Mouse (Mus musculus) Muller cell, postnatal 12 days (primary cell): ENCODE results near the gene Sumf1.
A peak's percentile ranks its signal among the peaks of the same experiment; 100 is the strongest.

ENCODE experiments used
- DNase-seq: peaks from one replicate; pipeline ENCODE4 v3.0.0-alpha.2; 2015; ENCODE audit errors: inconsistent ontology term

Gene Sumf1

DNA sequence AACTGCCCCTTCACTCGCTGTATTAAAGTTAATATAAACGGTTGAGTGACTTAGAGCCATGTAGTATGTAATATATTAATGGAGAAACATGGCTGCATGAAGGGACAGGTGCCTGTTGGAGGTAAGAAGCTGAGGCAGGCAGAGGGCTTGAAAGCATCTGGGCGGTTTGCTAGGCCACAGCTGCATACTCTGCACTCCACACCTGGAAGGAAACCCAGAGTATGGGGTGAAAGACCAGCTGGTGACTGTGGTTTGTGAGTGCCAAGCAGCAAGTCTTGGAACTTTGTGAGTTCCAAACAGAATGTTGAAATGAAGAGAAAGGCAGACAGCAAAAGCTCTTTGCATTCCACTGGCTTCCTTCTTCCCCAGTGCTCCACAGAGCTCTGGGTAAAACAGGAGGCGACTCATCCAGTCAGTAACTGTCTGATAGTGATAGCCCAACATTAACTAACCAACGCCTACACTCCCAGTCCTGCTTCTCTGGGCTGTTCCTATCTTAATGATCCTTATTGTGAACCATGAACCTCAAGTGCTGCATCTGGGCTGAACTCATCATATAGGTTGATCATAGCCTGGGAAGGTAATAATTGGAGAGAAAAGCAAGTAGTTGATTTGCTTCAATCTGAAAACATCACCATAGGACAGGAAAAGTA lies 21.7 kb upstream of the Sumf1 start:
- no peak for DNase-seq

DNA sequence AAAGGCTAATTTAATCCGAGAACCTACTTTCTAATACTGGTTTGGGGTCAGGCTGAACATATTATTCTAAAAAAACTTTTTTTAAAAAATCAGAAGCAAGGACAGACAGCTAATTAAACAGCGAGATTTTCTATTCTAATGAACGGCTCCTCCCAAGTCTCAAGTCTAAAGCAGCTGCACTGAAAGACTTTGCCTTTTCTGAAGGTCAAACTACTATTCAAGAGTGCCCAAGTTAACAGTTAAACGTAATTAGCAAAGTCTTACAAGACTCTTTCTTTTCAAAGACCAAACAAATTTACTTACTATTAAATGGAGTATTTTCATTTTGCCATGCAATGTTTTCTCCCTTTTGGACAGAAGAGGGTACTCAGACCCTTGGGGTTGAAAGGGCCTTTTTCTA lies 20.8 kb upstream of the Sumf1 start:
- DNase-seq, result no peak

DNA sequence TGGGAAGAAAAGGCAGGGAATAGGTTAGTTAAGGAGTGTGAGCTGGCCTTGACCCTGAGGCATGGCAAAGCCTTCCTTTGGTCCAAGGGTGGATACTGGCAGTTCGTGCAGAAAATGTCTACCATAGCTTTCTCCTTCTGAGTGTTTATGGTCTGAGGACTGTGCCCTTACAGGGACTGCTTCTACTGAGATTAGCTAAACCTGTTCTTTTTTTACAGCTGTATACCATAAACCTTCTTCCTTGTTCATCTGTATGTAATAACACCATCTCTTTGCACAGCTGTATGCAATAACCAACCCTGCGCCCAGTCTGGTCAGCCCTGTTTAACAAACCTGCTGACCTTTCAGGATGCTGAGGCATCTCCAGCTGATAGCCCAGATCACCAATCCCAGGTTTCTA lies 18.9 kb upstream of the Sumf1 start:
- DNase-seq, result no peak

DNA sequence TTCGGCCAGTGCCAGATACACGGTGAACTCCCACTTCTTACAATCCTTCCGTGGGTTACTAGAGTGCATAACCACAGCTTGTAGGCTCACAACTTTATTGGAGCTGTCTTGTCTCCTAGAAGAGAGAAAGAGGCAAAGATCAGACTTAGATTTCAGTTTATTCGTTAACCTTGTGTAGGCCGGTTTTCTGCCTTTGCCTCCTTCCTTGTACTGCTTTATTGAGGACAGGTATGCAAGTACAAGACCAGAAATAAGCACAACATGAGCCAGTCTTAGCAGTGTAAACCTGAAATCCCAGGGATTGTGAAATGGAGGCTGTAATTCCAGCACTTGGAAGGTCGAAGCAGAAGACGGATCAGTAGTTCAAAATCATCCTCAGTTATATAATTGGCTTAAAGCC lies 12.9 kb upstream of the Sumf1 start:
- DNase-seq, result no peak

DNA sequence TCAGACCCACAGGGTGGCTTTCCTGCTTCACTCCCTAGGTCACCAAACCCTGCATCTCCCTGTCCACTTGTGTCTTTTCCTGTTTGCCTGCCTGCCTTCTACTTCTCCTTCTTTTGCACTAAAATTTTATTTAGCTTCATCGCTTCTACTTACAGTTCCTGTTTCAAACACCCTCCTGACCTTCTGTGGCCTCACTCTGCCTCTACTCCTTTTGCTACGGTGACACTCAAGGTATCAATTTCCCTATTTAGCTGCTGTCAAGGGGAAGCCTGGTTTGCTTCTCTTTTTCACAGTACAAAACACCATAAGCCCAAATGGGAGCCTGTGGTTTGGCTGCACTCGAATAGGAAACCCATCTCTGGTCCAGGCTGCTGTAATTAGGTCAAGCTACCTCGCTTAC lies 11.7 kb upstream of the Sumf1 start:
- DNase-seq, result no peak

DNA sequence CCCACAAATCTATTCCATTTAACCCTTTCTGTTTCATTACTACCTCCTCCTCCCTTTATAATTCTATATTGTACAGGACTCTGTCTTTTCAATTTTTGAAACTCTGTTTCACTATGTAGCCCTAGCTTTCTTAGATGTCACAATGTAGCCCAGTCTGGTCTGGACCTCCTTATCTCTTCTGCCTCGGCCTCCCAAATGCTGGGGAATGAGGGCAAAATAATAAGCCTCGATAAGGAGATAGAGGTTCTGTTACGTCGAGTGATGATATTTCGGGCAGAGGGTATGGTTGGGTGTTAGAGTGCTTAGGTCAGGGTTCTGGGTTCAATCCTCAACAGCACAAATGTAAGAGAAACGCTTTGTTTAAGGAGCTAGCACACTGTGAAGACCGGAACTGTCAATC lies 11.3 kb upstream of the Sumf1 start:
- DNase-seq, result no peak

DNA sequence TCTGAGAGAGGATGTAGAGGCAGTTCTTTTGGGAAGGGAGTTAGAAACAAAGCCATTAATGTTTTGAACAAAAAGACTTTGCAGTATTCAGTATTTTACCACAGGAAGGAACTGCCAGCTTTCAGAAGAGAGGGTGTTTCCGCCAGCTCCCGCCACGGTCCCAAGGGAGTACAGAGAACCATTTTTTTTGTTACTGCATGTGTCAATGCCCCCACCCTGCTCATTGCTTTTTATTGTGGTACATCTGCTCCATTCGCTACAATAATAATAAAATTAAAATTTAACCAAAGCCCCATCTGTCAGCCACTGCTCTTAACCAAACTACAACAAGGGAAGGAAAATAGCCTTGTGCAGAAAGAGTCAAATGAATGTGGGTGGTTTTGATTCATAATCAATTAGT lies 7.2 kb upstream of the Sumf1 start:
- no peak for DNase-seq

DNA sequence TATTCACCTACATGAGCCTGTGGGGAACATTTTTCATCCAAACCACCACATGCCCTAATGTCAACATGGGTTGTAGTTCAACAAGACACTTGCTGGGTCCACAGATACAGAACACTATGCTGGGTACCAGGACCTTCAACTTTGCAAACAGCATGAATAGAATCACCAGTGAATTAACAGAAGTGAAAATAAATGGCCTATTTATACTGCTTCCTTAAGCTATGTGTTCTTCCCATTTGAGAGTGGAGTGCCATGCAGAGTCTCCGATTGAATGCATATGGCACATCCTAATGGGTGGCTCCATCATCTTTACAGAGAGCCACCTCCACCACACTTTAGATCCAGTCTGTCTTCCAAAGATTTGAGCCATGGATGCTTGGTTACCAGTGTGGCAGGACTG lies 5.3 kb upstream of the Sumf1 start:
- no peak for DNase-seq

DNA sequence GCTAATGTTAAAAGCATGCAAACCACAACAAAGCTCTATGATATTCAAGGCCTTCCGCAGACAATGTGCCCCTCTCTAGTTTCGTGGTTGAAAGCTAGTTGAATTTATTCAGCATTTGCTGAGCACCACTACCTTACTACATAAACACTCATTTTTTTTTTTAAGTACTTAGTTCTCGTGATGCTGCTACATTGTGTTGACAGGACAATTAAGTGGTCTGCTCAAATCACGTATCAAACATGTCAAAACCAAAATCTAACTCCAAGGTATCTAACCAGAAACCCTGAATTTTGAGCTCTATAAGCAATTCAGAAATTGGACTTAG lies 265 bp upstream of the Sumf1 start:
- no peak for DNase-seq

DNA sequence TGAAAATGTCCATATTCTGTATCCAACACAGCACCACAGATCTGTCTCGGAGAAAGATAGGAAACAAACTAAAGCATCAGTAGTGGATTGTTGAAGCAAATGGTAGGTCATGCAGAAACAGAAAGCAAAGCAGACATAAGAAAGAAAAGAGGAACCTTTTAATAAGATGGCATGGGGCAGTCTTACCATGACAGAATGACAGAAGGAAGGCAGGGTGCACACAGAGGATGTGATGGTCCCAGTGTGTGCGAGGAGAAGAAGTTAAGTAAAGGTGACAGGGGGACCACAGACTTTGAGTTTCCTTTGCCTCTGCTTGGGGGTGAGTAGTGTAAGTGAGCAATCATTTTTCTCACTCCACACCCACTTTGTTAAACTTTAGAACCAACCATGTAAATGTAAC lies 6.3 kb downstream of the Sumf1 start:
- DNase-seq, result no peak

DNA sequence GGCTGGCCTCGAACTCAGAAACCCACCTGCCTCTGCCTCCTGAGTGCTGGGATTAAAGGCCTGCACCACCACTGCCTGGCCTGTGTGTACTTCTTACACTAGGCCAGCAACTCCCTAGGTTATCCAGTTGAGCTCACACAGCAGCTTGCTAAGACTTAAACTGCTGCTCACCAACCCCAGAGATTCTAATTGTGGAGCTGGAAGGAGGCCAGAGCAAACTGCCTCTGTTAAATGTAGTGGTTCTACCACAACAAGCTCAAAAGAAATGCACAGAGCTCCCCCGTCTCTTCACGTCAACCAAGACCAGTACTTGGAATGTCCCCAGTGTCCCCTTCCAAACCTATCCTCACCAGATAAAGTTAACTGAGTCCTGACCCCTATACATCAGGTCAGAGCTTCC lies 11.2 kb downstream of the Sumf1 start:
- no peak for DNase-seq

DNA sequence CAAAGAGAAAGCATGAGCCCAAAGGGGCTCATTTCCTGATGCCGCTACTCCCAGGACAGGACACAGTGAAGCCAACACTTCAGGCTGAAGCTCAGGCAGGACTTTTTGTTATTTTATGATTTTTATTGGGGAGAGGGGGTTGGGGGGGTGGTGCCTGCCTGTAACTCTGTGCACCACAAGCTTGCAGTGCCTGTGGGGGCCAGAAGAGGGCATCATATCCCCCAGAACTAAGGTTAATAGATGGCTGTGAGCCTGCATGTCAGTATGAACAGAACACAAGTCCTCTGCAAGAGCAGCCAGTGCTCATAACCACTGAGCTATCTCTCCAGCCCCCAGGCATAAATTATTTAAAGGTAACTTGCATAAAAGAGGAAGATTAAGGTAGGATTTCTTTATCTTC lies 13.2 kb downstream of the Sumf1 start:
- DNase-seq, result no peak

DNA sequence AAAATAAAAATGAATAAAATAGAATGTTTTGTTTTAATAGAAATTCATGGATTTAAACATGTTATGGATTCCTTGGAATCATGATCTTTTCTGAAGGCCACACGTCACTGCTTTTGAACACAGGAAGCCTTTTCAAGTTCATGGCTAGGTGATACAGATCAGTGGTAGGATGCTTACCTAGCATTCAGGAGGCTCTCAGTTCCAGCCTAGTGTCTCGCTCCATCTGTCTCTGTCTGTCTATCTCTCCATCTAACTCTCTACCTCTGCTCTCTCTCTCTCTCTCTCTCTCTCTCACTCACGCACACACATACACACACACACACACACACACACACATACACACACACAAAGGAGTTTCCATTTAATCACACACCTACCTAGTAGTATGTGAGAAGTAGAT lies 15.9 kb downstream of the Sumf1 start:
- no peak for DNase-seq

DNA sequence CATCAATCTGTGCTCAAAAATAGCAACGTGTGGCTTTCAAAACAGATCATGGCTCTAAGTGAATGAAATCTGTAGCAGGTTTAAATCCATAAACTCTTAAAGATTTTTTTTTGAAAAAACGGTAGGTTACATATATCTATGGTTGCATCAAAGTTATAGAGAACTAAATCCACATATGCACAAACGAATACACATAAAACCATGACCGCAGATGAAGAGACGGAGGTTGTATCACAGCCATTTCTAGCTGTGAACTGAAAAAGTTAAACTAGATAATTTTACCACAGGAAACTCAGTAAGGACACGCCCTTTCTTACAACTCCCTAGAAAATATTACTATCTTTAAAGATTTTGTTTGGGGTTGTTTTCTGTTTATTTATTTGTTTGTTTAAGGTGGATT lies 16.7 kb downstream of the Sumf1 start:
- no peak for DNase-seq

DNA sequence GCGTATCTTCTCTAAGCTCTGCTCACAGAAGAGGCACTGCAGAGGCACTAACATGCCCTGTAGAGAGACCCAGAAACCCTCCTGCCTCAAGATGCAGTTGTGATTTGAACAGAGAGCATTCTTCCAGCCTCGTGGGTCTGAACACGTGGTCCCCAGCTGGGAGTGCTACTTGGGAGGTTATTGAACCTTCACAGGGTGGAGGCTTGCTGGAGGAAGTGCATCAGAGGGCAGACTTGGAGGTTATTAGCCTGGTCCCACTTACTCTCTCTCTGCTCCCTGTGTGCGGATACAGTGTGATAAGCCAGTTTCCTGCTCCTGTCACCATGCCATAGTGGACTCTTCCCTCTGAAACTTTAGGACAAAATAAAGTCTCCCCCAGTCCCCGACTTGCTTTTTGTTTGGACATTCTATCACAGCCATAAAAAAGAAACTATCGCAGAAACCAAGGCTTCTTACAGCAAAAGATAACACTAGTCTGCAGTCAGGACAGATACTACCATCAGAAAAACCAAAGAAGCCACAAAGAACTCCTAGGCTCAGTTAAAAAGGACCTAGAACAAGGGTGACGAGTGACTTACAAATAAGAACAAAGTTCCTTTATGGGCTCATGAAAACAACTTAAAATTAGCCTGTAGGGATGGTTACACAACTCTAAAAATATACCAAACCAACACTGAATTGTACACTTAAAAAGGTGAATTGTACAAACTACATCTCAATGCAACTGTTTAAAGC lies 17.3 kb downstream of the Sumf1 start:
- DNase-seq, result no peak

DNA sequence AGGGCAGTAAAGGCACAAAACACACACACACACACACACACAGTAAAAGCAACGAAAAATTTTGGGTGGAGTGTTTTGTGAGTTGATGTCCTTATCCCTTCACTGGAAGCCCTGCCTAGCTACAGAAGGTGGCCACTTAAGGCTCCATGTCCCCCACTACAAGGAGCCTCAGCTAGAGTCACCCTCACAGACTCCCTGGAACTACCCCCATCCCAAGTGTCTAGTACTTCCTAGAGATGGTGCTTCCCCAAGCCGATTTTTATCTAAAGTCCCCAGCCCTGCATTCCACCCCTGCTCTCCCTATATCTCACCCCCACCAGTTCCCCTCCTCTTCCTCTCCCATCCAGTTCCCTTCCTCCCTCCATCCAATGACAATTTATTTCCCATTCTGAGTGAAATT lies 19.8 kb downstream of the Sumf1 start:
- DNase-seq, result no peak

DNA sequence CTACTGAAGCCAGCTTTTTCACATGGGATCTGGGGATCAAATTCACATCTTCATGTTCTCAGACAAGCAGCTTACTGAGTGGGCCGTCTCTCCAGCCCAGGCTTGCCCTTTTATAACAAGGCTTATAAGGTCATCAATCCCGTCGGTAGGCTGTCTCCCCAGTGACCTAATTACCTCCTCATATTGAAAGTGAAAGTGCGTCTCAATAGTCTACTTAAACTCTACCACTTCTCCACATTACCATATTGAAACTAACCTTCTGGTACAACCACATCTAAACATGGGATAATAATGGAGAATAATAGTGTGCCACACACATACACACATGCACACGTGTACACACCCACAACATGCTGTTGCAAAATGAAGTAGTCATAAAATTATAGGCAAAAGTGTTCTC lies 20.4 kb downstream of the Sumf1 start:
- peak; percentile 16 for DNase-seq

DNA sequence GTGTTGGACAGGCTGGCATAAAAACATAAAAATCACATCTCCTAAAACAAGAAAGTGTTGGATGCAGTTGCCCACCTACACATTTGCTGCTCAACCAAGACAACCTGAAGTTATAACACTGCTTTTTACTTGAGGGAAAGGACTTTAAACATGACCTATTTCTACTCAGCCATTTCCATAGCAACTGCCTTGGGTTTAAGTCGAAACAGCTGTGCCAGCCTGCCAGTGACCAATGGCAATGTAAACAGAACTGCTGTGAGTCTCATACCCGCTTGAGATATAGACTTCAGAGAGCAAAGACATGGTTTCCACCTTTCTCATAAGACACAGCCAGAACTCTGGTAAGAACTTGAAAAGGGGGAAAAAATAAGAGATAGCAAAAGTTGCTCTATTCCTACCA lies 24.8 kb downstream of the Sumf1 start:
- DNase-seq, result no peak

DNA sequence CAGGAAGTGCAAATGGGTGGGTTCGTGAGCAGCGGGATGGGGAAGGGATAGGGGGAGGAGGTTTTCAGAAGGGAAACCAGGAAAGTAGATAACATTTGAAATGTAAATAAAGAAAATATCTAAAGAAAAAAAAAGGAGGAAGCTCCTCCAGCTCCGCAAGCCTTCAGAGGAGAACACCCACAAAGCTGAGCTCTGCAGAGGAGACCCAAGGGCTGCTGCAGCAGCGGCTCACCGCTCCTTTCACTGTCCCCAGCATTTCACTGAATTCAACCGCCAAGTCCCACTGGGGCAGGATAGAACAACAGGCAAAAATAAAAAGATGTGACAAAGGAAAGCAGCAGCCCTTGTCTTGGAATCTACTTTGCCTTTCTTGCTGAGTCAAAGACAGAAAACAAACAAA lies 28.5 kb downstream of the Sumf1 start:
- DNase-seq, result no peak

DNA sequence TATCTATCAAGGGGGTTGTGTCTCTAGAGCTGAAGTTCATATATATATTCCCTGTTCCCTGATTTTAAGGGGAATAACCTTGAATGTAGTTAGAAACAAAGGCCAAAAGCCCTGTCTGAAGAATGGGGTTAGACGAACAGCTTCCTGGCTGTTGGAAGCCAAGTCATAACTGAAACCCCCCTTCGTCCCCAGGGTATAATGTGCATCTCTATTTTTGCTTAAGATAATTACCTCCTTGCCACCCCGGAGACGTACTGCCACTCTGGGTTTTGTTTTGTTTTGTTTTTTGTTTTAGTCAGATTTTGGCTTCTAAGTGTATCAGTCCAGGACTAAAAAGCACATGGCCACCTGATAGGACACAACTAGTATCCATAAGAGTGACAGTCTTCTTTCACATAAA lies 31.1 kb downstream of the Sumf1 start:
- DNase-seq, result no peak

DNA sequence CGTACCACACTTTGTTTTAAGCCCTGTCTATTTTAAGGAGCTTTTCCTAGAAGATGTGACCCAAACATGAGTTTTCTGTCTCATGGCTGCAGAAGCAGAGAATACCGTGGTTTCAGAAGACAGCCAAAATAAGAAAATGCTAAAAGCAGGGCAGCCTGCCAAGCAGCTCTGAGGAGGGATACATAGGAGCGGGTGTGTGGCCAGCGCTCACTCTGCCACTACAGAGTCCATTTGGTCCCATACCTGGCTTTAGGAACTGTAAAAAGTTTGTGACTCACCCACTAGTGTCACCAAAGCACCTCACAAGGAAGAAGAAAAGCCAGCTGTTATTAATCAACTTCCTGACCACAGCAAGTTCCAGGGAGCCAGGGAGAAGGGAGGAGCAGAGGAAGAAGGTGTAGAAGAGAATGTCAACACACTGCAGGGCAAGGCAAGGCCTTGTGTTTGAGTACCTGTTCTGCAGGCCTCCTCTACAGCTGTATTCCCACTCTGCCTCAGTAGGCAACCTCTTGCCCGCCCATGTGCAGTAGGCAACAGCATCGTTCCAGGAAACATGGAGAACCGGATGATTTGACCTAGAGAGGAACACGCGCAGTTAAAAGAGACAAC lies 32.6 kb downstream of the Sumf1 start:
- DNase-seq, result no peak

DNA sequence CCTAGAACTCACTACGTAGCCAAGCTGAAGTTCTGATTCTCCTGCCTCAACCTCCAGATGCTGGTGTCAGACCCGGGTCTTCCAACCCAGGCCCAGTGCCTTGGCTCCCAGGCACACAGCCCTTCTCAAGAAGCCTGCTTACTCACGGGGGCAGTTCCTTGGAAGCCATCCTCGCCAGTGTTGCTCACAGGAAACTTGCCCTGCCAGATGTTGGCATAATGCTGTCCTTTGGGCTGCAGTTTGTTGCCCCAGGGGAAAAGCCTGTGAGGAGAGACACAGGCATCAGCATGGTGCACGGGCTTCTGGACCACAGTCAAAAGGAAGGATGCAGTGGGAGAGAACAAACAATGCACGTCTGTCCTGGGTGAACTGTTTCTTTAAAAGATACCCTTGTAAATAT lies 33.3 kb downstream of the Sumf1 start:
- DNase-seq, result no peak

DNA sequence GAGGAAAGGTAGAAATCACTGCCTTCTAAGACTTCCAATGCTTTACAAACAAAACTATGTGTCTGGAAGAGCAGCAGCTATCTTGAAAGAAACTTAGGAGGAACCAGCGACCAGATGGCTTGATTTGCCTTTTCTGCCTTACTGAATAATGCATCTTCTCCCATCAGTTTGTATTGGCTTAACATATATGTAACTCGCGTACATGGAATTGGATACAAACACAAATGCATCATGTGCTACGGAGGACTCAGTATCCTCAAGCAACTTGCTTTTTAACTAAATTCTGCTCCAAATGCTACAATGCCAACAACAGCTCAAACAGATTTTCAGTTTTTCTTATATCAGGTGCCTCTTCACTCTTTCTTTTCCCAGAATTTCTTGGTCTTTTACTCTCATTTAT lies 36.1 kb downstream of the Sumf1 start:
- DNase-seq, result no peak

DNA sequence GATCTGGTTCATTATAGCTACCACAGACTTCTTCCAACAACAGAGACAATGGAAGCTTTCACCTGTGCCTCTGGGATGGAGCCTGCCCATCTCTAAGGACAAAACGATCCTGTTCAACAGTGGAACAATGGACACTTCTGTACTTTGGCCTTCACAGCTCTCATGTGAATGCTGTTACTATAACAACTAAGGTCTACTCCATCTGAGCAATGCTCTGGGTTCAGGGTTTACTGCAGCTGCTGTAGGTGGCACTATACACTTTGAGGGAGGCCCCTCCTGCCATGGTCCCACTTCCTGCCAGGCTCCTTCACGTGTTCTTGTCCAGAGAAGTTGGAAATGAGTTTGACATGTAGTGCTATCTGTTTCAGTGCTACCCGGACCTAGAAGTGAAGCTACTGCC lies 36.9 kb downstream of the Sumf1 start:
- DNase-seq, result no peak
